ENCODE assay signal across 24 mouse cellular contexts in genomic region chr2:152102369-152102768, GRCm38 (mm10). TPM values are rescaled to one million over a fixed set of nuclear protein-coding genes. Genes with fewer than 3 reads are reported as not detected.
A peak's percentile ranks its signal among the peaks of the same experiment; 100 is the strongest.
DNase-seq lines count a peak whose midpoint lies in the region; ATAC-seq and TF ChIP-seq lines count a peak whose summit lies in the region.
"Had no signal": no experiment of that assay in that cellular context is flagged by ENCODE, and none has a peak within 500 bp of the region (broad histone marks: within the 10 kb centered on the region; RNA-seq: fewer than 3 reads in every experiment).

No protein-coding gene starts in this region.

- WGBS in intestine, embryonic 15.5 days, result 49% methylated on average over 6 of the region's 6 CpGs

- TF ChIP-seq CTCF in left cerebral cortex, adult 2 months (IDR thresholded peaks at IDR 0.05), result no peak; the same call in 1 of the 2 replicates

- no peaks in the 10 kb centered on the region for H3K36me3 ChIP-seq in intestine, embryonic 15.5 days
- H3K36me3 ChIP-seq: heart, embryonic 15.5 days; limb, embryonic 15.5 days had no signal

- 0 out of 2 replicates have a peak, but pooled peaks cover 2% of the 10 kb centered on the region for H3K27me3 ChIP-seq in intestine, embryonic 15.5 days (replicated peaks)

- ATAC-seq in frontal cortex, adult (ENCODE audit: low TSS enrichment), result peak; percentile 25
- ATAC-seq in intestine, embryonic 15.5 days, result no peak
- ATAC-seq: activated CD4-positive, CD25-positive, alpha-beta regulatory T cell, adult 4 months; forebrain, embryonic 13.5 days; lung, postnatal 0 days had no signal

- peak; percentile 26 for DNase-seq in cerebellum, adult 11-12 months
- DNase-seq in cerebellum, postnatal 4 days (ENCODE audit: low spot score in 2 of 2), result no peak
- no peak for DNase-seq in frontal cortex, adult 2 months (ENCODE audit: extremely low spot score in 1 of 2, low spot score in 1 of 2)
- no peak for DNase-seq in left cerebral cortex, adult 2 months (ENCODE audit: extremely low spot score in 1 of 2, low spot score in 2 of 2)
- no peak for DNase-seq in left cerebral cortex, postnatal 4 days
- peak; percentile 47 for DNase-seq in MN1 (ENCODE audit: low spot score)
- DNase-seq: adrenal gland, postnatal 10 days; cerebellum, adult 11 months; gastrocnemius, postnatal 36 days; heart, postnatal 4 days; kidney, adult 9 months; kidney, postnatal 25 days; thymus, postnatal 25 days had no signal

- intact Hi-C loops in left cerebral cortex, adult 2 months (cut with DNase I), result loop anchor here (1.0 kb wide), 1 partner anchor 28 kb away; no protein-coding TSS in a partner anchor
- intact Hi-C loops in left cerebral cortex, postnatal 4 days (cut with DNase I), result no loop called here

- H3K4me1 ChIP-seq in intestine, embryonic 15.5 days (replicated peaks), result no peaks in the 10 kb centered on the region; the same call in 1 of the 2 replicates

- H3K9me3 ChIP-seq in intestine, embryonic 15.5 days, result no peaks in the 10 kb centered on the region
- H3K9me3 ChIP-seq: forebrain, embryonic 13.5 days; heart, embryonic 15.5 days; limb, embryonic 15.5 days; liver, embryonic 15.5 days had no signal

- H3K27ac ChIP-seq in left cerebral cortex, adult 2 months, result peak overlapping the region; percentile 84
- no peak overlapping the region for H3K27ac ChIP-seq in intestine, embryonic 15.5 days
- H3K27ac ChIP-seq: forebrain, embryonic 13.5 days; heart, embryonic 15.5 days; limb, embryonic 15.5 days; liver, embryonic 15.5 days had no signal

- no peak overlapping the region for H3K4me3 ChIP-seq in left cerebral cortex, adult 2 months
- H3K4me3 ChIP-seq in intestine, embryonic 15.5 days (replicated peaks), result no peak overlapping the region
- H3K4me3 ChIP-seq: forebrain, embryonic 13.5 days; heart, embryonic 15.5 days; limb, embryonic 15.5 days; liver, embryonic 15.5 days had no signal

- H3K4me2 ChIP-seq in intestine, embryonic 15.5 days (replicated peaks), result no peak overlapping the region
- H3K4me2 ChIP-seq: forebrain, embryonic 13.5 days; heart, embryonic 15.5 days; limb, embryonic 15.5 days; liver, embryonic 15.5 days; midbrain, embryonic 11.5 days had no signal

- H3K9ac ChIP-seq in intestine, embryonic 15.5 days, result no peak overlapping the region
- H3K9ac ChIP-seq: forebrain, embryonic 13.5 days; heart, embryonic 15.5 days; limb, embryonic 15.5 days; liver, embryonic 15.5 days had no signal

RNA-seq across cellular contexts. Expression of gene Srxn1, which starts 2.9 kb away (rescaled TPM):
- polyA plus RNA-seq in frontal cortex, adult 2 months (2012; rRNA removed), result 91.2 and 95.2 TPM in 2 replicates
- 100 to 1,000 TPM in 1 of 2 experiments, 10 to 100 TPM in 1; 98.3 to 114 TPM for total RNA-seq in left cerebral cortex, adult 2 months (2021)
- 10 to 100 TPM; 17.7 to 18.8 TPM for total RNA-seq in left cerebral cortex, postnatal 4 days (2021)
- 21.7 and 23.5 TPM in 2 replicates for polyA plus RNA-seq in intestine, embryonic 15.5 days (2015; fragmentation: Nextera tagmentation; extraction: Ambion mirVana)

RNA-seq across cellular contexts. Expression of gene Scrt2, which starts 21.0 kb away (rescaled TPM):
- polyA plus RNA-seq in frontal cortex, adult 2 months (2012; rRNA removed), result 15.5 and 19.7 TPM in 2 replicates
- 10 to 100 TPM; 18.7 to 23.9 TPM for total RNA-seq in left cerebral cortex, adult 2 months (2021)
- 10 to 100 TPM; 20.0 to 25.2 TPM for total RNA-seq in left cerebral cortex, postnatal 4 days (2021)
- 0.04 and 0.06 TPM in 2 replicates for polyA plus RNA-seq in intestine, embryonic 15.5 days (2015; fragmentation: Nextera tagmentation; extraction: Ambion mirVana)
- total RNA-seq: gastrocnemius, postnatal 36 days; heart, adult 8-10 months; heart, postnatal 4 days; neutrophil, adult 5-6 weeks had no signal
- polyA plus RNA-seq: activated CD4-positive, CD25-positive, alpha-beta regulatory T cell, adult 4 months; heart, embryonic 15.5 days; limb, embryonic 15.5 days; liver, embryonic 15.5 days; lung, postnatal 0 days had no signal

RNA-seq across cellular contexts. Expression of gene Tcf15, which starts 41.0 kb away (rescaled TPM):
- polyA plus RNA-seq in frontal cortex, adult 2 months (2012; rRNA removed), result 3.3 TPM in 2 replicates
- 1 to 10 TPM; 1.6 to 2.4 TPM for total RNA-seq in left cerebral cortex, adult 2 months (2021)
- 1 to 10 TPM in 1 of 2 experiments, under 1 TPM in 1; 0.54 to 1.1 TPM for total RNA-seq in left cerebral cortex, postnatal 4 days (2021)
- polyA plus RNA-seq in intestine, embryonic 15.5 days (2015; fragmentation: Nextera tagmentation; extraction: Ambion mirVana), result 10.3 and 10.4 TPM in 2 replicates
- total RNA-seq: neutrophil, adult 5-6 weeks had no signal
- polyA plus RNA-seq: activated CD4-positive, CD25-positive, alpha-beta regulatory T cell, adult 4 months had no signal

Comparison
In these comparisons a context has a peak if more than half of its experiments do, and no peak if none do; other contexts are left out.
1. DNase-seq: peak in cerebellum, adult 11-12 months (single experiment) and MN1 (single experiment); none in cerebellum, postnatal 4 days (0 of 2), frontal cortex, adult 2 months (0 of 2), left cerebral cortex, adult 2 months (0 of 2) and left cerebral cortex, postnatal 4 days (single experiment).
2. RNA of gene Srxn1, which starts 2.9 kb away (total RNA-seq): 98.3 to 114 TPM in left cerebral cortex, adult 2 months; 17.7 to 18.8 TPM in left cerebral cortex, postnatal 4 days; every median in the first group is over 4 times any median in the second.